Mouse (Mus musculus): ENCODE results near the gene Mapk13.
"Not testable (repeated sequence)": the region's sequence is repeated elsewhere in the genome, so short reads cannot be mapped to it uniquely, and the experiment has no call there.

Gene Mapk13

DNA sequence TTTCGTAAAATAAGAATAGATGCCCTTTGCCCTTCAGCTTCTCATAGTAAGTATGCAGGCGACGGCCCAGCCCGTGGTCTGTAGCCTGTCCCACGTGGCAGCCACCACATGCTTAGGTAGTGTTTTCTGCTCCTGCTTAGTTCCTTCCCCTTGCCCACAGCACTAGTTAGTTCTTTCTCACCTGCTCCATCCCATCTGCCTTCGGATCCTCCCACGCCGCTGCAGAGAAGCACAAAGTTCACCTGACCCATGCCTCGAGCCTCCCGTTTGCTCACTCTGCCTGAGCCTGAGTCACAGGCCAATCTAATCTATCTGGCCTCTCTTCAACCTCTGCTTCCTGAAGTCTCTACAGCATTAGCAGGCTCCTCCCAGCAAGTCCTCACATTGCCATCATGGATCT lies 43.2 kb downstream of the Mapk13 start:
- in situ Hi-C loops (cut with MboI, MseI): no loop called here

GRCm38 (mm10) chr17:28814529-28815097 lies 45.5 kb downstream of the Mapk13 start:
- in situ Hi-C loops (cut with MboI, MseI): no loop called here

GRCm38 (mm10) chr17:28815384-28816004 lies 46.4 kb downstream of the Mapk13 start:
- in situ Hi-C loops (cut with MboI, MseI): no loop called here

DNA sequence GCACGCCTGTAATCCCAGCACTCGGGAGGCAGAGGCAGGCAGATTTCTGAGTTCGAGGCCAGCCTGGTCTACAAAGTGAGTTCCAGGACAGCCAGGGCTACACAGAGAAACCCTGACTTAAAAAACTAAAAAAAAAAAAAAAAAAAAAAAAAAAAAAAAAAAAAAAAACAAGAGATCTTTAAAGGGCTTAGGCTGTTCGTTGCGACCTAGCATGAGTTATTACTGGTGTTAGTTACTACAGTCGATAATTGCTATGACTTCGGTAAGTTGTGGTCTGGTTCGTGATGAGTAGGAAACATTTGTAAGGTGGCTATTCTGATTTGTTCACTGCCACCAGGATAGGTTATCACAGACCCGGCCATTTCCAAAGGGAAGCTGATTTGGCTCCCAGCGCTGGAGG lies 47.2 kb downstream of the Mapk13 start:
- in situ Hi-C loops (cut with MboI, MseI): not testable (repeated sequence)

- in situ Hi-C loops (cut with MboI, MseI): no loop called here
These were observed 48.0 kb downstream of the Mapk13 start for GRCm38 (mm10) chr17:28816875-28817811.

DNA sequence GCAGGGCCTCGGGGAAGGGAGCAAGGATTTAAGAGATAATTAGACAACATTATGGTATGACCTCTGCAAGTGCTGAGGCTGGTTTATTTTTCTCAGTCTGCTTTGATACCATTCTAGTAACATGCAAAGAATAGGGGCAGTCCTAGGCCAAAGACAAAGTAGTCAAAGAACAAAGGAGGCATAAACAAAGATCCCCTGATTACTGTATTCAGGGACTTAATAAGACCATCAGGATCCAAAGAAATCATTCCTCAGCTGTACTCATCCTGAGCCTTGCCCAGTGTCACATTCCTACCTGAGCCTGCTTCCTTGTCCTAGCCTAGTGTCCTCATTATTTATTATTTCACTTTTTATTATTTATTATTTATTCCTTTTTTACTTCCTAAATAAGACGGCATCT lies 51.1 kb downstream of the Mapk13 start:
- in situ Hi-C loops (cut with MboI, MseI): no loop called here

DNA sequence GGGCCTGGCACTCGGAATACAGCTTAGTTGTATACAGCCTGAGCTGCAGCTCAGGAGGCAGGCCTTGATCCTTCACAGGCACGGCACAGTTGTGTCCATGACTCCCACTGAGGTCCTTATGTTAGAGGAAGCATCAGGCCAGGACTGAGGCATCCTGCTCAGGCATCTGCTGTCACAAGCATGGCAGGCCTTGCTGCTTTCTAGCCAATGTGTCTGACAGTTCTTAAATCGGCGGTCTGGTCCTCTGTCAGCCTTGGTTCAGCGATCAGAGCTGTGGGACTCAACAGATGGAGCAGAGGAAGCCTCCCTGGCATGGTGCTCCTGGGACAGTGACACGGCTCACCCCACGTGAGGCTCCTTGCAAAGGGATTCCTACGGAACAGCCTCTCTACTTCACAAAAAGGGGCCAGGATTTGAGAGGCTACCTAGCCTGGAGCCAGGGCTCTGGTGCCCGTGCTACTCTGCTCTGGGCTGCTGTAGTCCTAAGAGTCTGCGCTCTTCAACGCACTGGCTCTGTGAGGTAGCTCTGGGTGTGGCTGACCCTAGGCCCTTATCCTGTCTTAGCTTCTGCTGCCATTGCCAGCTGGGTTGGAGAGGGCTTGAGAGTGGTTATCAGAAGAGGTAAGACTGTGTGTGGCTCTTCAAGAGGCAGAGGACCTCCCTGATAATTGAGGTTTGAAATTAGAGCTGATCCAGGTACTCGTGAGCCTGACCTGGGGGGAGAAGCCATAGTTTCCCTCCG lies 54.1 kb downstream of the Mapk13 start:
- in situ Hi-C loops (cut with MboI, MseI): no loop called here

- in situ Hi-C loops (cut with MboI, MseI): no loop called here
These were observed 54.7 kb downstream of the Mapk13 start for GRCm38 (mm10) chr17:28823749-28824148.

- in situ Hi-C loops (cut with MboI, MseI): no loop called here
These were observed 55.8 kb downstream of the Mapk13 start for GRCm38 (mm10) chr17:28824896-28825295.

- in situ Hi-C loops (cut with MboI, MseI): no loop called here
These were observed 56.4 kb downstream of the Mapk13 start for GRCm38 (mm10) chr17:28825359-28826041.

DNA sequence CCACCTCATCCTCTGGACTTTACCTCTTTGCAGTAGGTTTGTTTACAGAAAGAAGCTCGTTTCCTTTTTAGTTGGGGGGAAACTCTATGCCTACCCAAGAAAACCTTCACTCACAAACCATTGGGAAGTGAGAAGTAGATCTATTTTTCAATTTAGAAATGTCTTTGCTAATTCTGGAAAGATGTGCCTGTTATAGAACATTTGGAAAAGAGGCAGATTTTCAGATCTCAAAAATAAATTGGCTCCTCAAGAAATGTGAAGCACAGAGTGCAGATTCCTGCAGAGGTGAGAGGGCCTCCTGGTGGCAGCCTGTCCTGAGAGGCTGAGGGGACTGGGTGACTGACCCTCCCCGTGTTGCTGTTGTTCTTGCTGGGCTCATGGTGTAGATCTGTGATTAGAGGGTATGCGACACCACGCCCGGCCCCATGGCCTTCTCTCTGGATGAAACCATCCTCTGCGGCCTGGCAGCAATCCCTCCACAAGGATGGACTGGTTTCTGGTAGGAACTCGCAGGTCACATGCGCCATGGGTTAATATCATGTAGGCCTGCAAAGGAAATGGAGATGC lies 58.7 kb downstream of the Mapk13 start:
- in situ Hi-C loops (cut with MboI, MseI): no loop called here

GRCm38 (mm10) chr17:28829120-28829519 lies 60.0 kb downstream of the Mapk13 start:
- in situ Hi-C loops (cut with MboI, MseI): no loop called here

Measured in T-helper 17 cell (primary cell).